Mouse (Mus musculus) liver, embryonic 13.5 days (tissue): ENCODE measurements around the gene Fer. TPM values are rescaled to one million over a fixed set of nuclear protein-coding genes. Genes with fewer than 3 reads are reported as not detected.

Experiments
- ATAC-seq: fragments of 200-750 bp; cut with Nextera tagmentation; 2 replicates; pipeline ENCODE4 v1.8.0; 2017; ENCODE audit warnings: low read depth, mild to moderate bottlenecking, moderate number of reproducible peaks, moderate library complexity
- DNase-seq: peaks from one replicate; pipeline ENCODE4 v3.0.0; 2022
- H3K27ac ChIP-seq: fragments of 300-500 bp; sonication (generic); 2 replicates; pipeline ENCODE4 v1.5.1; 2015; ENCODE audit warnings: moderate library complexity, mild to moderate bottlenecking, inconsistent platforms
- H3K27me3 ChIP-seq: fragments of 300-500 bp; sonication (generic); 2 replicates; pipeline ENCODE4 v1.6.1; 2015; ENCODE audit warnings: mild to moderate bottlenecking, inconsistent platforms
- H3K36me3 ChIP-seq: fragments of 300-500 bp; sonication (generic); 2 replicates; pipeline ENCODE4 v1.6.1; 2015; ENCODE audit warnings: mild to moderate bottlenecking, inconsistent platforms
- H3K4me1 ChIP-seq: fragments of 300-500 bp; sonication (generic); replicated peaks from 2 replicates; pipeline ENCODE4 v1.6.1; 2015; ENCODE audit warnings: inconsistent platforms
- H3K4me2 ChIP-seq: fragments of 300-500 bp; sonication (generic); 2 replicates; pipeline ENCODE4 v1.6.1; 2015; ENCODE audit warnings: inconsistent platforms, mild to moderate bottlenecking, moderate library complexity
- H3K4me3 ChIP-seq: fragments of 300-500 bp; sonication (generic); replicated peaks from 2 replicates; pipeline ENCODE4 v1.5.1; 2015; ENCODE audit warnings: mild to moderate bottlenecking, inconsistent platforms
- H3K9ac ChIP-seq: fragments of 300-500 bp; sonication (generic); 2 replicates; pipeline ENCODE4 v1.6.1; 2015; ENCODE audit warnings: mild to moderate bottlenecking, inconsistent platforms
- H3K9me3 ChIP-seq: fragments of 300-500 bp; sonication (generic); replicated peaks from 2 replicates; pipeline ENCODE4 v1.6.1; 2016; ENCODE audit warnings: inconsistent platforms
- WGBS: fragments of 180-500 bp; shearing (Covaris S2); methylation state at CpG from one replicate; pipeline ENCODE4 v1.1.7; 2015; ENCODE audit not compliant: insufficient replicate concordance; 5-methylcytosine and 5-hydroxymethylcytosine counted together
- polyA plus RNA-seq: library from polyadenylated mRNA; unstranded; fragments of >200 nt; fragmentation: Nextera tagmentation; extraction: Ambion mirVana; gene quantifications from 2 replicates; pipeline ENCODE4 v1.2.1, GENCODE M21; 2015

Gene Fer
- polyA plus RNA-seq, 1 experiment from 2014 or later, result 9.3 TPM

DNA sequence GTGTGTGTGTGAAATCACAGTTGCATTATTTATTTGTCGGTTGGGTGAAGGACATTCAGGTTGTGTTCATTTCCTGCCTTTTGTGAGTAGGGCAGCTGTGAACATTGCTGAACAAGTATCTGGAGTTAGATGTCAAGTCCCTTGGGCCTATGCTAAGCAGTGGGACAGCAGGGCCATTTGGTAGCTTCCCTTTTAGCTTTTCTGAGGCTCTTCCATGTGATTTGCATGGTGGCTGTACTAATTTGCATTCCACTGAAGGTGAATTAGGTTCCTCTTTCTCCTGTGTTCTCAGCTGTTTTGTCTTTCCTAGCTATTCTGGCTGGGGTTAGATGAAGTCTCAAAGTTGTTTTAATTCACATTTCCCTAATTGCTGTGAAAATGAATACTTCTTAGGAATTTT, 68.7 kb downstream of the Fer start:
- Histone ChIP-seq H3K27ac (no peak overlapping the region), H3K9me3 (no peaks in the 10 kb centered on the region), H3K4me1 (no peaks in the 10 kb centered on the region), H3K36me3 (peaks cover 2% of the 10 kb centered on the region; the same call in 1 of the 2 replicates), H3K4me2 (no peak overlapping the region), H3K9ac (no peak overlapping the region), H3K4me3 (no peak overlapping the region), H3K27me3 (no peaks in the 10 kb centered on the region)
- 69% methylated on average over 1 of the region's 1 CpGs for WGBS
- no peak for ATAC-seq
- DNase-seq, result no peak

DNA sequence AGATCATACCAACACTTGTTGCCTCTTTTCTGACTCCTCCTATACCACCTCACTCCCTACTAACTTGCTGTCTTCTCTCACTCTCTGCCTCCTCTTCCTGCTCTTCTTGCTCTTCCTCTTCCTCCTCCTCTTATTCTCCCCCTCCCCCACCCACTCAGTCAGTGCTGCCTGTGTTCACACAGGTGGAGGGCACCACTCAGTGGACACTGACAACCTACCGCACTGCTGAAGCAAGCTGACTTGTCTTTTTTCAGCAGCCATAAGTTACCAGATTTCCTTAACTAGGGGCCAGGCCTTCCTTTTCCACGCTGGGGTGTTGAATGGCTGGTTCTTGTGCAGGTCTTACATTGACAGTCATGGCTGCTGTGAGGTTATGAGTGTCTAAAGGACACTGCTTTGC, 72.5 kb downstream of the Fer start:
- 86% methylated on average over 2 of the region's 2 CpGs for WGBS
- Histone ChIP-seq H3K9ac (no peak overlapping the region), H3K4me1 (no peaks in the 10 kb centered on the region), H3K27ac (no peak overlapping the region), H3K4me2 (no peak overlapping the region), H3K36me3 (peaks cover 2% of the 10 kb centered on the region; the same call in 1 of the 2 replicates), H3K4me3 (no peak overlapping the region), H3K9me3 (no peaks in the 10 kb centered on the region), H3K27me3 (no peaks in the 10 kb centered on the region)
- DNase-seq (no peak), ATAC-seq (no peak)

- H3K9ac ChIP-seq, result no peak overlapping the region
- no peaks in the 10 kb centered on the region for H3K9me3 ChIP-seq
- DNase-seq (no peak), ATAC-seq (no peak)
- no peak overlapping the region for H3K4me3 ChIP-seq
- whole genome bisulfite sequencing, result 76% methylated on average over 18 of the region's 18 CpGs
- H3K36me3 ChIP-seq, result peaks cover 2% of the 10 kb centered on the region; the same call in 1 of the 2 replicates
- no peak overlapping the region for H3K4me2 ChIP-seq
- no peak overlapping the region for H3K27ac ChIP-seq
- no peaks in the 10 kb centered on the region for H3K27me3 ChIP-seq
- no peaks in the 10 kb centered on the region for H3K4me1 ChIP-seq
These were observed 75.0 kb downstream of the Fer start for GRCm38 (mm10) chr17:63937886-63938285.

DNA sequence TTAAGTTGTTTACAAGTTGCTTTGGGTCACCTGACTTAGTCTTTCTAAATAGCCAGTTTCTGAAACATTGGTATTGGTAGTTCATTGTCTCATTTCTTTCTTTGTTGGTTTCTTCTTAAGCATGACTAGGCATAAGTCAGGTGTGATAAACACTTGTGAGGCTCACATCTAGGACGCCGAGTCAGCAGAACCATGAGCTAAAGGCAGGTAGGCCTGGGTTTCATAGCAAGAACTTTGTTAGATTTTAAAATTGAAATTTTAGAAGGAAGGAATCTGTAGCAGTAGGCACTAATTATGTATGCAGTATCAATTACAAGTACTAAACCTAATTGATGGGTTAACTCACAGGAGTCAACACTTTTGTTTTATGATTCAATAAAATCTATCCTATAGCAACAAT, 83.9 kb downstream of the Fer start:
- Histone ChIP-seq H3K9ac (no peak overlapping the region), H3K4me2 (no peak overlapping the region), H3K27me3 (no peaks in the 10 kb centered on the region), H3K36me3 (no peaks in the 10 kb centered on the region), H3K4me3 (no peak overlapping the region), H3K9me3 (no peaks in the 10 kb centered on the region), H3K4me1 (no peaks in the 10 kb centered on the region), H3K27ac (no peak overlapping the region)
- WGBS, result 83% methylated on average over 2 of the region's 2 CpGs
- DNase-seq (no peak), ATAC-seq (no peak)

DNA sequence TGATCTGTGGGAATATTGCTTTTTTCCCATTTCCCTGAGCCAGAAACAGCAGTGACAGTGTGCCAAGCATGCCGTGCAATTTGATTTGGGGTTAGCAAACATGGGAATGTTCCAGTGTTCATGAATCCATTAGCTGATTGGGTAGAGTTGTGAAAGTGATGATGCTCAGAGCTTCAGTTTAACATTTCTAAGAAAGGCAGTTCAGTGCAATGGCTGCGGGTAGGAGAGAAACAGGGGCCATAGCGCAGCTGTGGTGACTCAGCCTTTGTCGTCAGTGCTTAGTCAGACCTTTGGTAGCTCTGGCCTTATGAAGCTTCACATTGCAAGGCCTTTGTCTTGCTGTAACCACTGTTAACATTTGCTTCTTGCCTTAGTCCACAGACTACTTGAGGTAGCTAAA, 85.9 kb downstream of the Fer start:
- Histone ChIP-seq H3K27me3 (no peaks in the 10 kb centered on the region), H3K36me3 (no peaks in the 10 kb centered on the region), H3K4me3 (no peak overlapping the region), H3K9ac (no peak overlapping the region), H3K4me1 (no peaks in the 10 kb centered on the region), H3K27ac (no peak overlapping the region), H3K9me3 (no peaks in the 10 kb centered on the region), H3K4me2 (no peak overlapping the region)
- DNase-seq, result no peak
- 85% methylated on average over 4 of the region's 4 CpGs for WGBS
- ATAC-seq, result no peak

GRCm38 (mm10) chr17:63951436-63951835, 88.6 kb downstream of the Fer start:
- ATAC-seq, result no peak
- 69% methylated on average over 2 of the region's 2 CpGs for WGBS
- no peak for DNase-seq

GRCm38 (mm10) chr17:63967091-63967490, 104.2 kb downstream of the Fer start:
- H3K27ac ChIP-seq, result no peak overlapping the region
- ATAC-seq, result no peak

More at GRCm38 (mm10) chr17:63951436-63951835, 88.6 kb downstream of the Fer start:
- Histone ChIP-seq H3K27me3 (no peaks in the 10 kb centered on the region), H3K4me2 (no peak overlapping the region), H3K36me3 (no peaks in the 10 kb centered on the region), H3K27ac (no peak overlapping the region), H3K4me1 (no peaks in the 10 kb centered on the region), H3K9me3 (no peaks in the 10 kb centered on the region), H3K9ac (no peak overlapping the region), H3K4me3 (no peak overlapping the region)

GRCm38 (mm10) chr17:63969448-63969847, 106.6 kb downstream of the Fer start:
- ATAC-seq (no peak), DNase-seq (no peak)
- H3K4me1 ChIP-seq, result peaks cover 48% of the 10 kb centered on the region
- no peak overlapping the region for H3K4me2 ChIP-seq
- H3K9ac ChIP-seq, result no peak overlapping the region
- H3K9me3 ChIP-seq, result no peaks in the 10 kb centered on the region
- no peaks in the 10 kb centered on the region for H3K27me3 ChIP-seq
- WGBS, result 30% methylated on average over 10 of the region's 10 CpGs
- no peaks in the 10 kb centered on the region for H3K36me3 ChIP-seq
- no peak overlapping the region for H3K4me3 ChIP-seq
- no peak overlapping the region for H3K27ac ChIP-seq

More at GRCm38 (mm10) chr17:63967091-63967490, 104.2 kb downstream of the Fer start:
- H3K4me2 ChIP-seq, result no peak overlapping the region
- H3K4me3 ChIP-seq, result no peak overlapping the region
- H3K9me3 ChIP-seq, result no peaks in the 10 kb centered on the region
- no peak for DNase-seq
- WGBS, result 85% methylated on average over 3 of the region's 3 CpGs
- peaks cover 27% of the 10 kb centered on the region for H3K4me1 ChIP-seq
- no peak overlapping the region for H3K9ac ChIP-seq
- no peaks in the 10 kb centered on the region for H3K27me3 ChIP-seq
- no peaks in the 10 kb centered on the region for H3K36me3 ChIP-seq

GRCm38 (mm10) chr17:63970239-63970638, 107.4 kb downstream of the Fer start:
- 13% methylated on average over 5 of the region's 5 CpGs for WGBS
- Histone ChIP-seq H3K4me2 (no peak overlapping the region), H3K27me3 (no peaks in the 10 kb centered on the region), H3K4me3 (no peak overlapping the region), H3K27ac (peak overlapping the region; percentile 23), H3K36me3 (no peaks in the 10 kb centered on the region), H3K9ac (no peak overlapping the region), H3K9me3 (no peaks in the 10 kb centered on the region), H3K4me1 (peaks cover 52% of the 10 kb centered on the region)
- DNase-seq (peak; percentile 30), ATAC-seq (peak; percentile 57)

GRCm38 (mm10) chr17:63970939-63971338, 108.1 kb downstream of the Fer start:
- Histone ChIP-seq H3K36me3 (no peaks in the 10 kb centered on the region), H3K27me3 (no peaks in the 10 kb centered on the region), H3K9ac (no peak overlapping the region), H3K27ac (no peak overlapping the region), H3K4me1 (peaks cover 58% of the 10 kb centered on the region), H3K9me3 (no peaks in the 10 kb centered on the region), H3K4me2 (no peak overlapping the region), H3K4me3 (no peak overlapping the region)
- DNase-seq (no peak), ATAC-seq (no peak)
- 83% methylated on average over 1 of the region's 1 CpGs for WGBS

- H3K9me3 ChIP-seq, result no peaks in the 10 kb centered on the region
- H3K4me3 ChIP-seq, result no peak overlapping the region
- 0 out of 2 replicates have a peak overlapping the region, but pooled peaks have one; percentile 1 for H3K9ac ChIP-seq
- 51% methylated on average over 4 of the region's 4 CpGs for WGBS
- no peak for ATAC-seq
- no peaks in the 10 kb centered on the region for H3K27me3 ChIP-seq
- peaks cover 66% of the 10 kb centered on the region for H3K4me1 ChIP-seq
- H3K36me3 ChIP-seq, result no peaks in the 10 kb centered on the region
- no peak overlapping the region for H3K4me2 ChIP-seq
- no peak for DNase-seq
- peak overlapping the region; percentile 16; the same call in 1 of the 2 replicates for H3K27ac ChIP-seq
These were observed 109.3 kb downstream of the Fer start for GRCm38 (mm10) chr17:63972181-63972580.

DNA sequence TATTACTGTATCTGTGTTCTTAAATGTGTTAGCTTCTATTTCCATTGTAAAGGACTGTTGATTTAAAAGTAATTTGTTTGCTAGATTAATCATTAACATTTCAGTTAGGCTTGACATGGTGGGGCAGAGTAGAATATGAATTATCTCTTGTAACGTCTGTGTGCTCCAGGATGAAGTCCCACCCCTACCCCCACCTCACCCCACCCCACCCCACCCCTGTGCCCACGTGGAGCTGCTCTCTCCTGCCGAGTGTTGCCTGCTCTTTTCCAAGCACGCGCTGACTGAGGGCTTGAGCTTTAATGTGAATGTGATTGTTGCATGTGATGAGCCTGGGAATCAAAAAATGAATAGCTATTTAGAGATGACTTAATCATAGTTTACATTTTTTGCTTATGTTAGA, 110.9 kb downstream of the Fer start:
- peaks cover 79% of the 10 kb centered on the region for H3K4me1 ChIP-seq
- 19% methylated on average over 5 of the region's 5 CpGs for WGBS
- no peaks in the 10 kb centered on the region for H3K9me3 ChIP-seq
- no peaks in the 10 kb centered on the region for H3K27me3 ChIP-seq
- no peak overlapping the region for H3K4me3 ChIP-seq
- H3K36me3 ChIP-seq, result no peaks in the 10 kb centered on the region
- DNase-seq (peak; percentile 40), ATAC-seq (peak; percentile 92)
- no peak overlapping the region for H3K9ac ChIP-seq
- peak overlapping the region; percentile 69 for H3K27ac ChIP-seq
- no peak overlapping the region for H3K4me2 ChIP-seq
